Mouse (Mus musculus) ovary, adult 18-20 months (tissue): ENCODE measurements at regions not wholly inside any gene's neighbourhood (a gene's known extent, or its start where the extent isn't known, plus 50 kb on each side); places are given as distances from the start of the nearest gene placed in this dataset.

Experiments used
- DNase-seq: peaks from one replicate; pipeline ENCODE4 v3.0.0; 2022; ENCODE audit warnings: low spot score, mixed read lengths

DNA sequence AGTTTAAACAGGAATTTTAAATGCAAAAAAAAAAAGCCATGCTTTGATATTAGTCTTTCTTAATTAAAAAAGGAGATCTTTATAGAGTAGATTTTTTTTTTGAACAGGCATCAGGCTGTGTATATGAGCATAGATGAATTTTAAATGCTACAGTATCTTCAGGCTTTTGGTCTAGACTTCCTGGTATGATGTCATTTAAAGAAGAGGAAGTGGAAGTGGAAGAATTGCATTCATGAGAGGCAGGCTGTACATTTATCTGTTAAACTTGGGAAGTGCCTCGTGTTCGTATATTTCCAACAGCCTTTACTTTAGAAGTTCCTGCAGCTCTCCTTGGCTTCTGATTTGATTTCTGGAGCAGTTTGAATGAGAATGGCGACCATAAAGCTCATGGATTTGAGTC, 95.8 kb upstream of the Mgmt start:
- DNase-seq, result no peak

DNA sequence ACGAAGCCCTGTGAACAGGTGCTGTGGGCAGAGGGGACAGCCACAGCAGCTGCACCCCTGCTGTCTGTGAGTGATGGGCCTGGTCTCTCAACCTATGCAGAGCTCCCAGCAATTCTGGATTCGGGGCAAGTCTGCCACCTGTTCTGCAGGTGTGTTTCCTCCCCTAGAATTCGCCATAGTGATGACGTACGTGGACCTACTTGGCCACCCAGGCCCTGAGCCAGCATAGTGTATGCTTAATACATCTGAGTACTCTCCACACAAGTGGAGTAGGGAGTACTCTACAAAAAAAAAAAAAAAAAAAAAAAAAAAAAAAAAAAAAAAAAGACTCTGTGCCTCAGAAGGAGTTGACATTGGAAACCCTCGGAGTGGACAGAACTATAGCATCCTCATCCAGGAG, 87.3 kb upstream of the Mgmt start:
- no peak for DNase-seq

DNA sequence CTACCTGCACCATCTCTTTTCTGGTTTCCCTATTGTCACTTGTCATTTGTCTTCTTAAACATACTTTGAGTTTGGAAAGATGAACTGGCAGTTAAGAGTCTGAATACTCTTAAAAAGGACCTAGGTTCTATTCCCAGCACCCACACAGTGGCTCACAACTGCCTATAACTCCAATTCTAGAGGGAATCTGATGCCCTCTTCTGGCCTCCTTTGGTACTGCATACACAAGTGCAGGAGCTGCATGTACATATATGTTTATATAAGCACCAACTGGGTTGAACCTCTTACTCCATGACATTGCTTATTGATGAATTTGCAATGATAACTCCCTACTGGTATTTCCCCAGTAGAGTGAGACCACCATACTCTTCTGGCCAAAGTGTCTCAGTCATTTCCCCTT, 86.4 kb upstream of the Mgmt start:
- no peak for DNase-seq

DNA sequence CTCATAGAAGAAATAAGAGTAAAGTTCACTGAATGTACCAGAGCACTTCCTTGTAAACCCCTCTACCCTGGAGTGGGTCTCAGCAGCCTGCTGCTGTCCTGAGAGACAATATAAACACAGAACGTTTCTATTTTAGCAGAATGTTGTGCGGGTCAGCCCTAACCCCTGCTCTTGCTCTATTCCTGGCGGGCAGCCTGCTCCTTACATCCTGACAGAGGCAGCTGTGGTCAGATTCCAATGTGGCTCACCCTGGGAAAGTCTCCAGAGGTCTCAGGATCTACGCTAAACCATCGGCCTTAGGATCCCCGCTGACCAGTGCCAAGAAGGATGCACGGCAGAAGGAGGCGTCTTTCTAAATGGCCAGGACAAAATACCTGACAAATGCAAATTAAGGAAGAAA, 84.8 kb upstream of the Mgmt start:
- no peak for DNase-seq

DNA sequence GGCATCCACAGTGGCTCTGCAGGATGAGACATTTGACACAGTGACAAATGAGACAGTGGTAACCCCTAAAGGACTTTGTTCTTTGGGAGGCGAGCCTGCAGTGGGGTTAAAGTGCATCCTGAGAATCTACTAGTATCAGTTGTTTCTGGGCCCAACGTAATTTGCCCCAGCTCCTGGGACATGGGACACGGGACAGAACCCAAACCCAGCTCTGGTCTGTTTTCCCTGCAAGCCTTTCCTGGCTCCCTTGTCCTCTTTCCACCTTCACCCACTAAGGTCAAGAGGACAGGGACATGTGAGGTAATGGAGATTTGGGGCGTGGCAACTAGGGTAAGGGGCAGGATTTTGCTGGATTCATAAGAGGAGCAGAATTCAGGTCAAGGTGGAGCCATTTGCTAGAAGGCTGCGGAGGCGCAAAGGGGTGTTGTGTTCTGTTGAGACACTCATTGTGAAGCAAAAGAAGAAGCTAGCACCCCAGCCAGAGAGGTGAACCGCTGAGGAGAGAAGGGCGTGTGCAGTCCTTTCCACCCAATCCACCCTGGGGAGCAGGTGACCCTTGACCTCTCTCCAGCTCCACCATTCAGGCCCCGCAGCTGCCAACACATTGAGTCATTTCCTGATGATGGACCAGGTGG, 80.6 kb upstream of the Mgmt start:
- DNase-seq, result no peak

DNA sequence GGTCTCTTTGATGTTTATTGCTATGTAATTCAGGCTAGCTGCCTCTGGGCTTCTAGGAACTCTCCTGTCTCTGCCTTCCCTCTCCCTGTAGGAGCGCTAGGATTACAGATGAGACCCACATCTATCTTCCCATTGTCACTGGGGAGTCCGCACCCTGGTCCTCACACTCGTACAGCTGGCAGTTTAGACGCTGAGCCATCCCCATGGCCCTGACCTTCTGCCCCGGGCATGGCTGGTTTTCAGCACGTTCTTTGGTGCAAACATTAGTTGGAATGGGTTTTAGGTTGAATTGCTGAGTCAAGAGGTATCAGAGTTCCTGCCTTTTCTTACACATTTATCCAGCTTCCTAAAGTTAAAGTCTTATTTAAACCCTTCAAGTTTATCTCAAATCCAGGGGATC, 79.7 kb upstream of the Mgmt start:
- DNase-seq, result no peak

DNA sequence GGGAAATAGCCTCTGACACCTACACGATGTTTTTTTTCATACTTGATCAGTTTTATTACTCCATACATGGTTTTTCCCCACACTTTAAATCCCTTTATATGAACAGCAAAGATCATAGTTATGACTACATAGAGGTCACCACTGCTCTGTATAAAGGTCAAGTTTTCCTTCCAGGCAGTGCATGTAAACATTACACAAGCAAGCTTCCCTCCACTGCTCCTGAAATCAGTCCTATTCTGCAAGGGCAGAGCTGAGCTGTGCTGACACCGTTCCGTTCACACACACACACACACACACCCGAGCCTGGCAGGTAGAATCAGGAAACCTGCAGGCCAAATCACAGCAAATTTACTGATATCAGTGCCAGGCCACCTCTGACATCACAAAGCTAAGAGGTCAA, 74.1 kb upstream of the Mgmt start:
- no peak for DNase-seq

DNA sequence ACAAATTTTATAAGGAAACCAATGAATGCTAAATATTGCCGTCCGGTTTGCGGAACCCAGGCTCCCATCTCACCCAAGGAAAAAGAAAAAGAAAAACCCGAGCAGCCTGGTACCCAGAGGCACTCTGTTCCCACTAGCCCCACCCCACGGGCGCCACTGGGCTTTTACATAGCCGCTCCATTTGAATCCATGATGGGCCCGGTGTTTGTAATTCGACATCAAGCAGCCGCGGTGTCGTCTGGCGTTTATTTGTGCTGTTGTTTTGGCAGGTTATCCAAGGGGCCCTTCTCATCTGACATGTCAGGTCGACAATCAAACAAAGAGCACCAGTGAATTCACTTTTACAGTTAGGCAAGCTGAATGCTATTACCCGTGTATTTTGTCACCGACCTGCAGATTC, 68.8 kb upstream of the Mgmt start:
- DNase-seq, result no peak

DNA sequence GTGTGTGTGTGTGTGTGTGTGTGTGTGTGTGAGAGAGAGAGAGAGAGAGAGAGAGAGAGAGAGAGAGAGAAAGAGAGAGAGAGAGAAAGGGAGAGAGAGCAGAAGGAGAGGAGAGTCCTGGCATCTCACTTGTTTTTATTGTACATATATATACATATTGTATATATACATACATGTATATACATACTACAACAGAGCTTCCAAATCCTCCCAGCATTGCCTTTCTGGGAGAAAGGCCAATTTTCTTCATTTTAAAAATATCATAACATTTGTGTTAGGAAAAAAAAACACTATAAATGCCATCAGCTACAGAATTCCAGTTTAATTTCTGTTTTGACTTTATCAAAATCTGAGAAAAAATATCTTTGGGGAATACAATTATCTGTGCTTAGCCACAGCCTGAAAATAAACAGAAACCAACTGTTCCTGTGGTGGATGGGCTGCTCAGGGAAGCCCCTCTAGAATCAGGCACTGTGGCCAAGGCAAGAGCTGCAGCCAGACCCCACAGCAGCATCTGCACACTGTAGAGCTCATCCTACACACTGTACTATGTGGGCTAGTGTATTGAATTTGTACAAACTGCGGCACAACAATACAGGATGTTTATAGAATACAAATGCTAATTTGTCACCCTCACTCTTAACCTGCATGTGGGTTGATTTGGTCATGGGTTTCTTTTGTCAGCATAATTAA, 64.6 kb upstream of the Mgmt start:
- DNase-seq, result no peak

DNA sequence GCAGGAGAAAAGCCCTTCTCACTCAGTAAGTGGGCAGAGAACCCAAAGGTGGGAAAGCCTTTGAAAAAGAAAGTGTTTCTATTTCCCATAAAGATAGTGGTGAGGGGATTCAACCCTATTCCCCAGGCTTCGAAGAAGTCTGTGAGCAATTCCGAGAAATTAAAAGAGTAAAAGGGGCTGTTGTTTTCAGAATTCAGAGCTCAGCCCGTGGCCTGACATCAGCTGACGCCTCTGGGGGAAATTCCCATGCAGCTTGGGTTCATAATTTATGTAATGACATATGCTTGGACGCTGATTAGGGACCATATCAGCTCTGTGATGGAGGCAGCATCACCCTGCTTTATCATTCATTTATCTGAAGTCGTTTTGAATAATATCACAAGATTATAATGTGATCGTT, 62.0 kb upstream of the Mgmt start:
- no peak for DNase-seq

DNA sequence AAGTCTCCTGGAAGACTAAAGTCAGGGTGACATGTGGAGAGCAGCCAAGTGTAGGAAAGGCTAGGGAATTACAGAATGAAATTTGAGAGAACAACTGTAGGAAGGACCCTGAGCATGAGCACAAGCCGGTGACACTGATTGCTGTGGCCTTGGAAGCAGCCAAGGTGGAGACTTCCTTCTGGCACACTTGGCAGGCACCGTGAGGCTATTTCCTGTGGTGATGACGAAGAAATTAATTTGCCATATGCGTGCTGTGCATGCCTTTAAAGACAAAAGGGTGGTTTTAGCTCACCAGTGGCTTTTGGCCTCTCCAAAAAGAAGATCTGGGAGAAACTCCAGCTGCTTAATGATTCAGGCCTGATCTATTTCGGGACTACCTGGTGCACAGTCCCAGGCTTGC, 55.4 kb upstream of the Mgmt start:
- DNase-seq, result no peak

DNA sequence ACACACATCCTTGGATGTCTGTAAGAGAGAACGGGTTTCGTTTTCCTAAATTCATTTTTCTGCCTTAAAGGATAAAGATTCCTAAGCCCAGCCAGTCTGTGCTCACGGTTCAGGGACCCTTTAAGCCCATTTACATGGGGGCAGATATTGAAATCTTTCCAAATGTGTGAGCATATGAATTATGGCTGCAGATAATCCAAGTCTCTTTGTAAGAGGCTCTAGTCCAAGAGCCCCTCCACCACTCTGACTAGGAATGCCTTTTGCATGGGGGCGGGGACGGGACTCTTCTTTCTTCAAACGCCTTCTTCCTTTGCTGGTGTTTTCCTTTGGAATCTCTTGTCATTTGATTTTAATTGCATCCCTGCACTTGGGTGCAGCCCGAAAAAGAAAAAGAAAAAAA, 54.2 kb upstream of the Mgmt start:
- no peak for DNase-seq

DNA sequence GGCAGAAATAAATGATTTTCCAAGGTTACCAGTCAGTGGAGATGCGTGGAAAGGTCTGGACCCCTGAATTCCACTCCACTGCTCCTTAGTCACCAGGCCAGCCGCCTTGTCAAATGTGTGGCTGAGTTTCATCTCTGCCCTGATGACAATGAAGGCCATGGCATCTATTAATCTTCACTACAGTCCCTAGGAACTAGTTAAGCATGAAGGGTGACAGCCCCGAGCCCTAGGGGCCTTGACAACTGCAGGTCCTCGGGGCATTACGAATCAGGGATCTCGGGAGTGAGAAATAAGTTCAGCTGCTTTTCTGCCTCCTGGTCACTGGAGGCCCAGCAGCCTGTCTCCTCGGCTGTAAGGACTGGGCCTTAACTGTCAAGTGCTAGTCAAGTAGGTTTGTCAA, 51.7 kb upstream of the Mgmt start:
- no peak for DNase-seq

DNA sequence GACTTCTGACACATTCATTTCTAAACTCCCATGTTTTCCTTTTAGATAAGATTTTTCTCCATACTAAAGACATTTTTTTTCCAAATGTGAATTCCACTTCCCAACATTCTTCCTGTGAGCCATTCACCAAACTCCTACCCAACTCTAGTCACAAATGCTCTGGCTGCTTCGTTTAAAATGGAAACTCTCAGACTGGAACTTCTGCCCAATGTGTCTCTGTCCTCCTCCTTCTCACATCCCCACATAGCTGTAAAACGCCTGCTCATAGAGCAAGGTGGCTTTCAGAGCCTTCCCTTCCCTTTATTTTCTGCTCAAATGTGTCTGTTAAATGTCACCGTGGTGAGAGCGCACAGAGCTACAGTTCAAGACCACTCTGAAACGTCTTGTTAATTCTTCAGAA, 50.1 kb upstream of the Mgmt start:
- DNase-seq, result no peak
